Mouse (Mus musculus) heart, postnatal 10 days (tissue): ENCODE data around the gene Nipsnap1. TPM values are rescaled to one million over a fixed set of nuclear protein-coding genes. Genes with fewer than 3 reads are reported as not detected.

Experiments used
- microRNA-seq, 2 experiments: library from miRNA; unstranded; fragments of <30 nt; microRNA quantifications; one replicate each; pipeline ENCODE4 v1.2.0; 2022
- total RNA-seq, 2 experiments: library from RNA; stranded (reverse); gene quantifications; 2 replicates each; pipeline ENCODE4 v1.2.3; 2021

Nipsnap1 gene
- total RNA-seq, 2 experiments from 2014 or later: 2.5 to 2.6 TPM

Small RNA genes within 50 kb of the gene (microRNA-seq; reads per million reads assigned to microRNA genes)
- 0 reads per million in 2 experiments for gene Mir6918

Other genes starting within 250 kb of the Nipsnap1 start
- 10 to 100 TPM; 15.2 to 16.4 TPM for gene Ascc2, start 236.2 kb upstream of the Nipsnap1 start, total RNA-seq
- 1,000 to 10,000 TPM; 1,345 to 1,457 TPM for gene Uqcr10, start 169.6 kb upstream of the Nipsnap1 start, total RNA-seq
- gene Zmat5, start 169.3 kb upstream of the Nipsnap1 start, total RNA-seq: 10 to 100 TPM; 23.8 to 23.9 TPM
- not detected for gene Cabp7, start 127.2 kb upstream of the Nipsnap1 start, total RNA-seq
- 100 to 1,000 TPM in 1 of 2 experiments, 10 to 100 TPM in 1; 97.2 to 100 TPM for gene Nf2, start 24.4 kb upstream of the Nipsnap1 start, total RNA-seq
- gene Thoc5, start 21.4 kb downstream of the Nipsnap1 start, total RNA-seq: 10 to 100 TPM; 19.7 to 21.5 TPM
- gene Nefh, start 74.1 kb downstream of the Nipsnap1 start, total RNA-seq: under 1 TPM in 1 of 2 experiments, not detected in 1; 0.07 TPM
- gene Ap1b1, start 112.9 kb downstream of the Nipsnap1 start, total RNA-seq: 10 to 100 TPM; 46.8 to 50.9 TPM
- gene Rasl10a, start 184.2 kb downstream of the Nipsnap1 start, total RNA-seq: 1 to 10 TPM in 1 of 2 experiments, under 1 TPM in 1; 0.69 to 1.9 TPM
- gene Gas2l1, start 191.4 kb downstream of the Nipsnap1 start, total RNA-seq: 10 to 100 TPM; 20.9 to 21.6 TPM
- 10 to 100 TPM; 19.7 to 19.9 TPM for gene Rhbdd3, start 225.0 kb downstream of the Nipsnap1 start, total RNA-seq
- gene Ewsr1, start 225.3 kb downstream of the Nipsnap1 start, total RNA-seq: 100 to 1,000 TPM; 167 to 175 TPM